Mouse (Mus musculus) cerebellum, adult (tissue): Measurements from ENCODE around the gene Ttll6.

ENCODE experiments used
- ATAC-seq: cut with Nextera tagmentation; 2 replicates; pipeline ENCODE4 v1.9.2; 2017; ENCODE audit warnings: mild to moderate bottlenecking, moderate library complexity, mixed read lengths; ENCODE audit not compliant: insufficient number of reproducible peaks, low FRiP score, low TSS enrichment

Gene Ttll6

DNA sequence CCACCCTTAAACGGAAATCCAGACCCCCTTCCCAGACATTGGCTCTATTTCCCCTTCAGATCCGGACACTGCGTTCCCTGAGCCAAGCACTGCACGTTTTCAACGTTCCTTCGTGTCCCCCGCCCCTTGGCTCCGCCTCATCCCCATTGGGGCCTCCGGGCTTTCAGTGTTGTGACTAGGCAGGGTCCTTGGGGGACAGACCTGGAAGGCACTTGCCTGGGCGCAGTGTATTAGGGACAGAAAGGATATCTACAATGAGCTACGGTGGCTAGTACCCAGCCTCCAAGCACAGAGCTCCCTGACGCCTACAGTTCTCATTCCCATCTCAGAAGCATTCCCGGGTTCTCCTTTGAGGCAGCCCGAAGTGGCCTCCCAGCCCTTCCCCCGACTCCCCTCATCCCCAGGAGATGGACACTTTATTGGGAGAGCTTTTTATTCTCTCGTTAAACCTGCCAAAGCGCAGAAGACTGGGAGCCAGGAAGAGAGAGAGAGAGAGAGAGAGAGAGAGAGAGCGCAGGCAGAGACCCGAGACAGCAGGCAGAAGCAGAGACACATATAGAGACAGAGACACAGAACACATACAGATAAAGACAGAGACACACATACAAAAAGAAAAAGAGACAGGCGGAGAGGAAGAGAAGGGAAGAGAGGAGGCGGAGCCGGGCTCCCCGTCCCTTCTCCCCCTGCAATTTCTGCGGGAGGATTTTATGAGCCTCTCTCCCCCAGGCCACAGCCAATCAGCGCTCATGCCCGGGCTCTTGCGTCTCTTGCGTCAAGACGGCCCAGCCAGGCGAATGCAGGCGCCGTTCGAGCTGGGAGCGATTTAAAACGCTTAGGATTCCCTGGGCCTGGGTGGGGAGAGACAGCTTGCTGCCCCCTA lies 60.2 kb downstream of the Ttll6 start, which contains the start of gene Hoxb13:
Gene Hoxb13 (plus strand): TSS at position 796 of the 880 bp plus-strand sequence.
- ATAC-seq: no peak

DNA sequence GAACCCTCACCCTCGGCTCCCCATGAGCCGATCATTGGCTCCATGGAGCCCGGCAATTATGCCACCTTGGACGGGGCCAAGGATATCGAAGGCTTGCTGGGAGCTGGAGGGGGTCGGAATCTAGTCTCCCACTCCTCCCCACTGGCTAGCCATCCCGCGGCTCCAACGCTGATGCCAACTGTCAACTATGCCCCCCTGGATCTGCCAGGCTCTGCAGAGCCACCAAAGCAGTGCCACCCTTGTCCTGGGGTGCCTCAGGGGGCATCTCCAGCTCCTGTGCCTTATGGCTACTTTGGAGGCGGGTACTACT lies 60.8 kb downstream of the Ttll6 start:
- ATAC-seq: no peak

DNA sequence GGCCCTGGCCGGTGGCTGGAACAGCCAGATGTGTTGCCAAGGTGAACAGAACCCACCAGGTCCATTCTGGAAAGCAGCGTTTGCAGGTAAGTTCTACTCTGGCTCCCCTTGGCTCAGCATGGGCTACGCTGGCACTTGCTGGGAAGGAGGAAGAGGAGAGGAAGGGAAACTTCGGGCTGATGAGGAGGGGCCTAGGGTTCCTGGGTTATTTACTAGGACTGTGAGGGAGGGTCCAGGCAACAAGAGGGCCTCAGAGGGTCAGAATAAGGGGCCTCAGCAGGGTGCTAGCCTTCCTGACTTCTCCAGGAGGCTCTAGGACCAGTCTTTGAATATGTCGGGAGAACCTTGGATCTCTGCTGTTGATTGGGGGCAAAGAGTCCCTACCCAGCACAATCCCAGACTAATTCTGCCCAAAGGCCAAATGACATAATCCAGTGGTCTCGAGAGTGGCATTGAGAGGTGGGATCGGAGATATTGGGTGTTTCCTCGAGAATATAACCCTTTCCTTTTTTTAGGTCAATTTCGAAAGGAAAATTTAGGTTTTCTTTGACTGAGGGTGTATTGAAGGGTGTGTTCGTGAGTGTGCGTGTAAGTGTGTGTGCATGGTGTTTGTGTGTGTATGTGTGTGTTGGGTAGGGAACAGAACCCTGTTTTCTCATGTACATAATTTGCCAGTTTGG lies 61.5 kb downstream of the Ttll6 start:
- ATAC-seq: no peak

DNA sequence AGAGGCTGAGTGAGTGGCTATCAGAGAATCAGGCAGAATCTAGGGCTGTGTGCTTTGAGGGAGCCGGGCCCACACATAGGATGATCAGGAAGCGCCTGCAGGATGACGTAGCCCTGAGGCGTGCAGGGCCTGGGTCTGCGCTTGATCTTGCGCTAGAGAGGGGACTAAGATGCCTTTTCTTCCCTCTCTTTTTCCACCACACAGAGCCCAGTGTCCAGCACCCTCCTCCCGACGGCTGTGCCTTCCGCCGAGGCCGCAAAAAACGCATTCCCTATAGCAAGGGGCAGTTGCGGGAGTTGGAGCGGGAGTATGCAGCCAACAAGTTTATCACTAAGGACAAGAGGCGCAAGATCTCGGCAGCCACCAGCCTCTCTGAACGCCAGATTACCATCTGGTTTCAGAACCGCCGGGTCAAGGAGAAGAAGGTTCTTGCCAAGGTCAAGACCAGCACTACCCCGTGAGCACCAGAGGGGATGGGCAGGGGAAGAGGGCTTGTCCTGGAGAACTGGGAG lies 62.2 kb downstream of the Ttll6 start:
- no peak for ATAC-seq

DNA sequence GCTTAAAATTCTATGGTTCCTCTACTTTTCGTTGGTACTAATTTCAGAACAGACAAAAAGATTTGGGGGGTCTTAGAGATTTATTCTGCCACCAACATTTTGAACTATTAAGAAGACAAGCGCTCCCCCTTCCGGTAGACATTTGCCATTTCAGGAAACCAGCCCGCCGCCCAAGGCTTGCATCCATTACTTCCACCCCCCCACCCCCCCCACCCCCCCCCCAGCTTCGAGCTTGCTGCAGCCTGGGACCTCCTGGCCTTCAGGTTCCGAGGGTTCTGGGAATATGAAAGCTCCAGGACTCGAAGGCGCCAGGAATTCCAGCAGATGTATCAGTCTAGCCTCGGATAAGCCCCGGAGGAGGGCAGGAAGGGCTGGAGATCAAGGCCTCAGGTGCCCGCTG lies 65.1 kb downstream of the Ttll6 start:
- no peak for ATAC-seq

DNA sequence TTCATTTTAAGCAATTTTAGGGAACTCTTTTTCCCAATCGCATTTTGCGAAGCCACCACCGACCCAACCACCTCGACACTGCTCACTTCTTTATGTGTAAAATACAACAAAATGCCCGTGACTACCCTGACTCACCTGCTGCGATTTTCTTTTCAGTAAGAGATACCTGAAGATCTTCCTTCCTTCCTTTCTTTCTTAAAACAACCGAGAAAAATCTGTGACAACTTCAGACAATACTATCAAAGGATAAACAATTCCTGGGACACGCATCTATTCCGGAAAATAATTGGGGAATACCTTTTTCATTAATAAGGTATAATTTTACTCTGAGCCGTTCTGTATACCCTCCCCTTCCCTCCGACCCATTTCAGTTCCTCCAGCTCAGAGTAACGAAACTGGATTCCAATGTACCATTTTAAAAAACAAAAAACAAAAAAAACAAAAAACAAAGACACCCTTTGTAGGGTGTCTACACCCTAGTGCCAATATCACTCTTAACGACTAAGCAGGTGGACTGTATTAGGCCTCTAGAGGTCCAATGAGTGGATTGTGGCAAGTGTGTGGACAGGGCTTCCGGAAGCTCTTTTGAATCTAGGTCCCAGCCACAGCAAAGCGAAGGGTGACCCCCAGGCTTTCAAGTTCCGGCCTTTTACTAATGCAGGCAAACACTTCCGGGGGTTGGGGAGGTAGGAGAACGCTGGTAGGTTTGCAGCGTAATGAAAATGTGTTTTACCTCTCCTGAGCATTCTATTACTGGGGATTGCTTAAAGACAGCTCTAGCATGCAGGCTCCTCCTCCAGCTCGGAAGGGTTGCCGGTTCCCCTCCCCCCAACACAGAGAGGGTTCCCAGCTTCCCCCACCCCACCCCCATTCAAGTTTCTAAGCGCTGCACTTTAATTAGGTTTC lies 65.8 kb downstream of the Ttll6 start:
- no peak for ATAC-seq

DNA sequence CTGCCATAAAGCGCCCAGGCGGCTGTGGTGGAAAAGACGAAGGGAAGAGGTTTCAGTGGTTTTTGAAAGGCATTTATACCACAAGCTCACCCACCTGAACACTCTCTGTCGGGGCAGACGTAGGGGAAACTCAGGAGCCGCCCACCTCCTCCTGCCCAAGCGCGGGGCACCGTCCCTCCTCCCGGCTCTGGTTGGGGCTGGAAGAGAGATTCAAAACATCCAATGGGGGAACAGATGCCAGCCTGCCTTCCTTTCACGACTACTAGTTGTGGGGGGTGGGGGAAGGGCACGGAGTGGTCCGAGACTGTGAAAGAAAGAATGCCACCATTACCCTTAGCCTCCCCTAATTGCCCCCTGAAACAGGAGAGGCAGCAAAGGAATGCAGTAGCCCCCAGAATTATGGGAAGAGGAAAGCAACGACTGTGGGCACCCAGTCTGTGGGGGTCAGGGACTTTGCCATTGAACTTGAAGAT lies 66.6 kb downstream of the Ttll6 start:
- no peak for ATAC-seq

DNA sequence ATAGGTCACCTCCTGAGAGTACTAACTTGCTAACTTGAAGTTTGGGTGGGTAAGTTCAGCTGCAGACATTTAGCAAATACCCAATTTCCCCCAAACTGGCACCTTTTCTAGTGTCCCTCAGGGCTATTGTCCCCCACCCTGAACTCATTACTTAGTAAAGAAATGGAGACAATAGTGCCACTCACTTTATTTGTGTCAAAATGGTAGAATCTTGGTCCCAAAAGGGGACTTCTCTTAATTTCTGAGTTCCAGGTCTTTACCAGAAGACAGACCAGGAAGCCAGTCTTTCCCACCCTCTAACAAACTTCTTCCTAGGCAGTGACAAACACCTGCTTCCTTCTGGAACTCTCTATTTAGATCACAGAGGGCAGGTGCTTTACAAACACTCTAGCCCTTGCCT lies 68.2 kb downstream of the Ttll6 start:
- ATAC-seq: no peak

DNA sequence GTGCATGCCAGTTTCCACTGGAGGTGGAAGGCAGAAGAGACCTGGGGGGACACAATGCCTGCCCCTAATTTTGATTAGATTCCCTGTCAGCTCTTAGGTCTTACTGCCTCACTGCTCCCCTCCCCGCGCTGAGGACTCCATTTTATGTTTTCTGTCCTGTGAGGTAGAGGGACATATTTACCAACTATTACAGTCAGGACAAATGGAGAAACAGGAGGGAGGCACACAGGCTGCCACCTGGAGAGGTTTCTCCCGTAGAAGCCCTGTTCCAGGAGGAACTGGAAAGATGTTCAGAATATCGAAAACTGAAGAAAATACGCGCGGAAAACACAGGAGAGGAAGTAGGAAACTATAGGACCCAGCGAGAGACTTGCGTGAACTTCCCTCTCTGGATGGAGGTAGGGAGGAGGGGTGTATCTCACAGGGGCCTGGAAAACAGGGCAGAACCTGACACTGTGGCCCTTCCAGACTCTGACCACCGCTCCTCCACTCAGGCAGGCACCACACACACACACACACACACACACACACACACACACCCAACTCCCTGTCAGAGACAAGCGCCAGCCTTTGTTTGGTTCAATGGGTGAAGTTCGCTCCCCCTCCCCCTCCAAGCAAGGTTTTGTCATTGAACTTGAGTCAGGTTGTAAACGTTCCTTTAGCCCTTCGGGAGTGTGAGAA lies 69.0 kb downstream of the Ttll6 start:
- no peak for ATAC-seq

DNA sequence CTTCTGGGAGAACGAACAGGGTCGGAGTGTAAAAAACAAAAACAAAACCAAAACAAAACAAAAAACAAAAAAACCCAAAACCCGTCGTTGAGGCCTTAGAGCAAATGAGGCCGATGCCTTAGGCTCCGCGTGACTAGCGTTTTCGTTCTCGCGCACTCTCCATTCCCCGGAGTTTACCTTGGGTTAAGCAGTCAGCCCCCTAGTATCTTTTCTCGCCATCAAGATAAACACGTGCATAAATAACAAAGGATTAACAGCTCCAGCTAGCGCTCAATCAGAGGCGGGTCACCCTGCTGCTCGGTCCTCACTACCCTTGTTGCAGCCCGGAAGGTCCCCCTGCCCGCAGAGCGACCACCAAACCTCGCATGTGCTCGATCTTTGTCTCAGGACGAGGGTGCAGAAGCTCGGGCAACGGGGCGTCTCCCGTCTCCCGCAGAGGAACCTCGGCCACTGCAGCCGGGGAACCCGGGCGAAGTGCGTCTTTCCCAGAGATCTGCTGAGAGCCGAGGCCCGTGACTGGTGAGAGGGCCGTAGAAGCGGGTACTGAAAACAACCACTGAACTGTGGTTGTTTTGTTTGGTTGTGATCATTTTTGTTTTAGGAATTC lies 69.7 kb downstream of the Ttll6 start:
- ATAC-seq: no peak

DNA sequence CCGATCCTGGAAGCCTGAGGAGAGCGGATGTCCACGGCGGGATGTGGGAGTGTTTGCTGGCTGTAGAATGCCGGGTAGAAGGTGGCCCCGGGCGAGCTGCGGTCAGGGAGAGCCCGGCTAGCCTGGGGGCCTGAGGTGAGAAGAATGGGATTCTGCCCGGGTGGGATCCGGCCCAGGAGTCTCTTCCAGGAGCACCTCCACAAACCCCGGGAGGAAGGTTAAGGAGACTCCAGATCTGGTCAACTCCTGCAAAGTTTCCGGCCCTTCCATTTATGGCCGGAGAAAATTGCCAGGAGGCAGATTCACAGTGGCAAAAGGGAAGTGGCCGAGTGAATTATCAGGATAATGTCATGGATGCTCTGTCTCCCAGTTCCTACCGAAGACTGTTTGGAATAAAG lies 70.2 kb downstream of the Ttll6 start:
- ATAC-seq: no peak

DNA sequence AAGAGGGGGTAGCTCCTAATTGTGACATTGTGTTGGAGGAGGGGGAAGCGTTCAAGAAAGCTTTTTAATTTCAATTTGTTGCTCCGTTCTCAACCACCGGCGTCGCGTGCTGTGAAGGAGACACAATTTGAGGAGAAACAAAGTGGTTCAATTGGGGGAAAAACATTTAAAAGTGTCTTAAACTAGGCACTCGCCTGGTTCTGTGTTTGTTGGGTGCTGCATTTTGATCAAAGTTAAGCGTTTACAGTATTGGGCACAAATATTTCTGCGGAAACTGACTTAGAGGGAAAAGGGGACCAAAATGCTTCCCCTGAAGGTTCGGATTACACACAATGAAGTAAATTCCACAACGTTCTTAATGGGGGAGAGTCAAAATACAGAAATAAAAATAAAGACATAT lies 70.8 kb downstream of the Ttll6 start:
- ATAC-seq: no peak

DNA sequence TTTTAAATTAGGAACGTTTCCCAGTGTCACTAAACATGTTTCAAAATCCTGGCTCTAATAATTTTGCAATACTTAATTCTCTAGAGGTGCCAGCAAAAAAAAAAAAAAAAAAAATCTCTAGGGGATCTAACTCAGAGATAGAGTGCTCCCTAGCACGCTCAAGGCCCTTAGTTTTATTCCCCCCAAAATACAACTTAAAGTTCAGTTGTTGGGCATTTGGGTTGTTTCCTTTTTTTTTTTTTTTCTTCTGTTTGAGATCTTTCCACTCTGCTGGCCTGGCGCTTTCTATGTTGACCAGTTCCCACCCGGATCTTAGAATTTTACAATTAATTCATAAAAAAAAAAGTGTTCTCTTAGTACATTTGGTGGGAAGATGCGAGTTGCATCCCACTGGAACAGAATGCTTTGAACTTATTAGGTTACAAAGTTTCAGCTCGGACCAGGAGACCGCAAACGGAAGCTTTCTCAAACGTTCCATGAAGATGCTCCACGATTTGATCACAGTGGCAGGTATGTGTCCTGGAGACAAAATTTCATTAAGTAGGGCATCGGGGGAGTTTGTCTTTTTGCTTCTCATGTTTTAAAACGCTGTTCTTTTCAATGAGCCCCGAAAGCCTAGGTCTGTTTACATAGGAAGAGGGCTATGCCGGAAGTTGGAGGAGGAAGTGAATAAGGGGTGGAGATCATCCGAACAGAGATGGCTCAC lies 72.0 kb downstream of the Ttll6 start:
- ATAC-seq: no peak
